Mouse (Mus musculus) intestine, postnatal 0 days (tissue): ENCODE data around the gene Pigc. TPM values are rescaled to one million over a fixed set of nuclear protein-coding genes. Genes with fewer than 3 reads are reported as not detected.
A peak's percentile ranks its signal among the peaks of the same experiment; 100 is the strongest.

Experiments used
- ATAC-seq: fragments of 200-750 bp; cut with Nextera tagmentation; 2 replicates; pipeline ENCODE4 v1.8.0; 2017; ENCODE audit warnings: mild to moderate bottlenecking, moderate TSS enrichment, moderate library complexity
- H3K27ac ChIP-seq: fragments of 300-500 bp; sonication (generic); 2 replicates; pipeline ENCODE4 v1.5.1; 2014; ENCODE audit warnings: mild to moderate bottlenecking, low read depth, low read length, moderate library complexity
- H3K27me3 ChIP-seq: fragments of 300-500 bp; sonication (generic); replicated peaks from 2 replicates; pipeline ENCODE4 v1.6.1; 2014; ENCODE audit warnings: low read length, mixed read lengths; ENCODE audit not compliant: control insufficient read depth, insufficient read depth
- H3K36me3 ChIP-seq: fragments of 300-500 bp; sonication (generic); 2 replicates; pipeline ENCODE4 v1.6.1; 2014; ENCODE audit warnings: mild to moderate bottlenecking, moderate library complexity; ENCODE audit not compliant: control insufficient read depth, insufficient read depth
- H3K4me1 ChIP-seq: fragments of 300-500 bp; sonication (generic); replicated peaks from 2 replicates; pipeline ENCODE4 v1.6.1; 2014; ENCODE audit warnings: antibody characterized with exemption, low read length, mixed read lengths; ENCODE audit not compliant: control insufficient read depth, insufficient read depth
- H3K4me2 ChIP-seq: fragments of 300-500 bp; sonication (generic); replicated peaks from 2 replicates; pipeline ENCODE4 v1.6.1; 2014; ENCODE audit warnings: low read depth, mild to moderate bottlenecking, moderate library complexity
- H3K4me3 ChIP-seq: fragments of 300-500 bp; sonication (generic); 2 replicates; pipeline ENCODE4 v1.5.1; 2014; ENCODE audit warnings: low read depth, low read length
- H3K9ac ChIP-seq: fragments of 300-500 bp; sonication (generic); 2 replicates; pipeline ENCODE4 v1.6.1; 2014; ENCODE audit warnings: mild to moderate bottlenecking, low read depth, low read length
- H3K9me3 ChIP-seq: fragments of 300-500 bp; sonication (generic); 2 replicates; pipeline ENCODE4 v1.6.1; 2016; ENCODE audit warnings: mixed run types; ENCODE audit not compliant: control insufficient read depth
- CTCF ChIP-seq: sonication (generic); IDR thresholded peaks from 2 replicates; pipeline ENCODE4 v1.5.1; 2016; ENCODE audit warnings: low read depth, mild to moderate bottlenecking, control low read depth, antibody characterized with exemption, moderate library complexity
- WGBS: fragments of 180-500 bp; shearing (Covaris S2); extraction: QIAGEN DNeasy Blood & Tissue Kit; methylation state at CpG from one replicate; pipeline ENCODE4 v1.1.7; 2014; 5-methylcytosine and 5-hydroxymethylcytosine counted together
- polyA plus RNA-seq: library from polyadenylated mRNA; unstranded; fragments of >200 nt; fragmentation: Nextera tagmentation; extraction: Ambion mirVana; gene quantifications from 2 replicates; pipeline ENCODE4 v1.2.1, GENCODE M21; 2015

The Pigc gene
- polyA plus RNA-seq, 1 experiment from 2014 or later: 35.0 TPM

DNA sequence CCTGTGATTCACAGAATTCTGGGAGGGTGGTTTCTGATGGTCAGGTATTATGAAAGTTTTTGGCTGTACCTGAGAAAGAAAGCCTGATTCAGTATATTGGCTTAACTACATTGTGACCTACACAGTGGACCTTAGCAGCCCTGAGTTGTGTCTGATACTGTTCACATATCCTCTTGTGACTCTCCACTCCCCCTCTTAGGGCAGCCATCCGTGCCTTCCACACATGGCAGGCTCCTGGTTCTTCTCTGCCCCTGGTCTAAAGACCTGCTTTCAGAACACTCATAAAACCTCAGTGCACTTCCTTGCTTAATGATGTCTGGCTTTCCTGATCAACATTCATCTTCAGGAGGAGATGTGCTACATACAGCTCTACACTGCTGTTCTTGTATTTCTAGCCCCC, 16.4 kb upstream of the Pigc start:
- no peak overlapping the region for H3K9ac ChIP-seq
- no peak for TF ChIP-seq CTCF
- no peak overlapping the region for H3K4me2 ChIP-seq
- no peaks in the 10 kb centered on the region for H3K36me3 ChIP-seq
- H3K4me1 ChIP-seq: no peaks in the 10 kb centered on the region
- 39% methylated on average over 1 of the region's 1 CpGs for WGBS
- H3K4me3 ChIP-seq: no peak overlapping the region
- H3K9me3 ChIP-seq: no peaks in the 10 kb centered on the region
- H3K27me3 ChIP-seq: no peaks in the 10 kb centered on the region
- no peak for ATAC-seq
- no peak overlapping the region for H3K27ac ChIP-seq

DNA sequence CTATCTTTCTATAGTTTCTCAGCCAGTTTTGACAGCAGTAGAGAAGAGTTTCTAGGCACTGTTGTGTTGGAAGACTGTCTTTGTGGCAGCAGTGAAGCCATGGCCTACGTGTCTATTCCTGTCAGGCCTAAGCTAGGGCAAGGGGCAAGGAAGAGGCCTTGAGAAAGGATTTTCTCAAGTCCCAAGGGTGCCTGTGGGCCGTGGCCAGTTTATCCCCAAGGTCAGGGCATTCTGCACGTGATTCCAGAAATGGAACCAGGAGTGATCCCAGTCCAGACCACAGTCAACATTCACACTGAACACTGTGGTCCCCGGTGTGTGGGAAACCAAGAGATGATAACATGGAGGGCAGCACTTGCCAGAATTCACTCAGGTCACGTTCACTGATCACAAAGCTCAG, 13.1 kb upstream of the Pigc start:
- no peaks in the 10 kb centered on the region for H3K9me3 ChIP-seq
- no peaks in the 10 kb centered on the region for H3K36me3 ChIP-seq
- WGBS: 58% methylated on average over 5 of the region's 5 CpGs
- H3K9ac ChIP-seq: no peak overlapping the region
- no peak overlapping the region for H3K4me2 ChIP-seq
- no peak for ATAC-seq
- H3K27me3 ChIP-seq: no peaks in the 10 kb centered on the region
- no peak for TF ChIP-seq CTCF
- H3K27ac ChIP-seq: no peak overlapping the region
- H3K4me3 ChIP-seq: no peak overlapping the region
- no peaks in the 10 kb centered on the region for H3K4me1 ChIP-seq

DNA sequence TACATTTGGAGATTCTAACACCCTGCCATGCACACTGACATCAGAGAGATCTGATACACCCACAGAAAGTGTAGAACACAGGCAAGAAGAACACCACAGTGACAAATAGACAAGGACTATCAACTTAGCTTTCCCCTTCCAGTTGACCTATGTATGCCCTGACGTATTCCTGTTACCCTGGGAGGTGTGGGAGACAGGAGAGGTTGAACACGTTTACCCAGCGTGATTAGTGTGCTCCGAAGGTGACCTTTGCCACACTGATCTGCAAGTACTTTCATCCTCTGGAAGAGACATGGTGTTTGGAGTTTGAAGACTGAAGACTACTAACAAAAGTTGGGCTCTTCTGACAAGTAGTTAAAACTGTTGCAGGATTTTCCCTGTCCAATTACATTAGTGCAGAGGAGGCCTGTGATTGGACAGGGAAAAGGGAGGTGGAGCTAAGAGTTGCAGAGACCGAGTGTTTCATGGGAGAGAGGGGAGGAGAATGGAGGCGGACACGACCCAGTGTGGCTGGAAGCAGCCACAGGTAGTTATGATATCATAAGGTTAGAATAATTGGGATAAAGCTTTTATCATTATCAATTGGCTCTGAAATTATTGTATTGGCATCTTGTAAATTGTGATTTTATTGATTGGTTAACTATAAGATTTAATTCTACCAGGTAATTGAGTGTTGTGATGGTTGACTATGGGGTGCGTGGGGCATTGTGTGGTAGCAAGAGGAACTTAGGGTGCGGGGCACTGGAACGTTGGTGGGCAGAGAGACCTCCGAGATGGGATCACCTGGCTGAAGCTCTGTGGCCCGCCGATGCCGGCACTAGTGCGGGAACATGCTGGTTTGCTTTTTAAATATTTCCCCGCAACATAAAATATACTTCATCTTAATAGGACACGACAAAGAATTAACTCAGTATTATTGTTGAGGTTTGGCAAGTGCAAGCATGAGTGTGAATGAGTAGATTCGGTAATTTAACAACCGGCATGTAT, 10.7 kb upstream of the Pigc start:
- no peaks in the 10 kb centered on the region for H3K36me3 ChIP-seq
- peak; percentile 57; the same call in 1 of the 2 replicates for ATAC-seq
- 70% methylated on average over 19 of the region's 19 CpGs for WGBS
- no peak overlapping the region for H3K4me3 ChIP-seq
- H3K9ac ChIP-seq: no peak overlapping the region
- H3K27me3 ChIP-seq: no peaks in the 10 kb centered on the region
- H3K9me3 ChIP-seq: no peaks in the 10 kb centered on the region
- no peak overlapping the region for H3K4me2 ChIP-seq
- no peak overlapping the region for H3K27ac ChIP-seq
- no peak for TF ChIP-seq CTCF
- no peaks in the 10 kb centered on the region for H3K4me1 ChIP-seq

DNA sequence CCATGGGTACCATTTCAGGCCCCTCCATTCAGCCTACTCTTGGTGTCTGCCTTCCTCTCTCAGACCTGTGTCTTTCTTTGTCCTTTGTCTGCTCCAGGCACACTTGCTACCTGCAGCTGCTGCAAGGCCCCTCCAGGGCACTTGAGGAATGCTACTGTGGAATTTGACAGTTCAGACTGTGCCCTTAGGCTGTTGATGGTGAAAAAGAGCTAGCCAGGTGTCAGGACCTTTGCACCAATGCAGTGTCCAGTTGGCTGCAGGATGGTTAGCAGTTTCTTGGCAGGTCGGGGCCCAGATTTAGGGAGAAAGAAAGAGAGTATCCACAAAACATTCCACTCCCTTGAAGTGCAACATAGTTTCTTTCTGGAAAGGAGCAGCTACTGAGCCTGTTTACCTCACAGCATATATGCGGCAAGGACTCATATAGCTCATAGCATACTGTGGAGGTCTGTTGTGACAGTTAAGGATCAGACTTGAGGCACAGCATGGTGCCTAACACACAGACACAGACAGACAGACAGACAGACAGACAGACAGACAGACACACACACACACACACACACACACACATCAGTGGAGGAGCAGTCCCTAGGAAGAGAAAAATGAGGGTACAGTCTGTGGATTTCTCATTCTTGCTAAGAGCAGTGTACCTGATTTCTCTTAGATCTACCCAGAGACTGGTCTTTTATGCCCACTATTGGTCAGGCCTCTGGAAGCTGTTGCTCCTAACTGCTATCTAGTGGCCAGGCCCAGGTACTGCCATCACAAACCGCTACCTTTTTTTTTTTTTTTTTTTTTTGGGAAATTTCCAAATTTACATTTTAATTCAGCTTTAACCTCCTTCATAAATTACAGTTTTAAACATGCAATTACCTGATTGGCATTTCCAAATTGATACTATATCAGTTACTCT, 6.3 kb upstream of the Pigc start:
- no peak overlapping the region for H3K27ac ChIP-seq
- no peak overlapping the region for H3K4me2 ChIP-seq
- no peaks in the 10 kb centered on the region for H3K27me3 ChIP-seq
- H3K4me3 ChIP-seq: no peak overlapping the region
- no peaks in the 10 kb centered on the region for H3K36me3 ChIP-seq
- peak; percentile 77 for TF ChIP-seq CTCF
- H3K9ac ChIP-seq: no peak overlapping the region
- peak; percentile 51; the same call in 1 of the 2 replicates for ATAC-seq
- no peaks in the 10 kb centered on the region for H3K4me1 ChIP-seq
- H3K9me3 ChIP-seq: no peaks in the 10 kb centered on the region
- WGBS: 48% methylated on average over 3 of the region's 3 CpGs

DNA sequence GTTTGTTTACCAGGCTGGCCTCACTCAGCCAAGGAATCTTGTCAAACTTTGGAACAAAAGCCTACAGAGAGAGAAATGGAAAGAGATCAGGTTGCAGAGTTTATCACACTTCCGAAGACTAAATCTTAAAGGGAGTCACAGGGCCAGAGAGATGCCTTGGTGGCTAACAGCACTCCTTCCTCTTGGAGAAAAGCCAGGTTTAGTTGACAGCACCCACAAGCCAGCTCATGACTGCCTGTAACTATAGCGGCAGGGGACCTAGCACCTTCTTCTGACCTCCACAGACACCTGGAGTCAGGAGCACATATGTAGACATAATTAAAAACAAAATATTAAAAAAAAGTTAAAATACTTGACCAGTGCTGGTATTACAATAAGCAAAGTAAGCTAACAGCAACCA, 1.1 kb upstream of the Pigc start:
- no peak overlapping the region for H3K27ac ChIP-seq
- H3K9me3 ChIP-seq: no peaks in the 10 kb centered on the region
- 54% methylated on average over 2 of the region's 2 CpGs for WGBS
- ATAC-seq: no peak
- H3K36me3 ChIP-seq: peaks cover 6% of the 10 kb centered on the region; the same call in 1 of the 2 replicates
- H3K9ac ChIP-seq: no peak overlapping the region
- no peak overlapping the region for H3K4me2 ChIP-seq
- H3K4me3 ChIP-seq: no peak overlapping the region
- H3K27me3 ChIP-seq: no peaks in the 10 kb centered on the region
- no peak for TF ChIP-seq CTCF
- no peaks in the 10 kb centered on the region for H3K4me1 ChIP-seq

DNA sequence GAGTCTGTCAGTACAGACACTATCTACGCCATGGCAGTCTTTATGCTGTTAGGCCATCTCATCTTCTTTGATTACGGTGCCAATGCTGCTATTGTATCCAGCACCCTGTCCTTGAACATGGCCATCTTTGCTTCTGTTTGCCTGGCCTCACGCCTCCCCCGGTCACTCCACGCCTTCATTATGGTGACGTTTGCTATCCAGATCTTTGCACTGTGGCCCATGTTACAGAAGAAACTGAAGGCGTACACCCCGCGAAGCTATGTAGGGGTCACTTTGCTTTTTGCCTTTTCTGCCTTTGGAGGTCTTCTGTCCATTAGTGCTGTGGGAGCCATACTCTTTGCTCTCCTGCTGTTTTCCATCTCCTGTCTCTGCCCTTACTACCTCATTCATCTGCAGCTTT, 1.9 kb downstream of the Pigc start:
- TF ChIP-seq CTCF: no peak
- 93% methylated on average over 9 of the region's 9 CpGs for WGBS
- H3K9ac ChIP-seq: no peak overlapping the region
- peaks cover 6% of the 10 kb centered on the region; the same call in 1 of the 2 replicates for H3K36me3 ChIP-seq
- H3K27ac ChIP-seq: no peak overlapping the region
- H3K9me3 ChIP-seq: no peaks in the 10 kb centered on the region
- H3K27me3 ChIP-seq: no peaks in the 10 kb centered on the region
- H3K4me1 ChIP-seq: no peaks in the 10 kb centered on the region
- no peak overlapping the region for H3K4me2 ChIP-seq
- H3K4me3 ChIP-seq: no peak overlapping the region
- no peak for ATAC-seq
